Mouse (Mus musculus): ENCODE results near the gene Tspan32.

- TF ChIP-seq CTCF (conservative IDR thresholded peaks at IDR 0.05; ENCODE audit: insufficient read depth, insufficient read length, low read depth, low read length) (no peak), POLR2A (IDR thresholded peaks at IDR 0.05; ENCODE audit: low read depth, low read length) (no peak)
Measured at GRCm38 (mm10) chr7:143009996-143010395, 5.2 kb downstream of the Tspan32 start.
